Mouse (Mus musculus): ENCODE data around the gene Naa80. TPM values are rescaled to one million over a fixed set of nuclear protein-coding genes. Genes with fewer than 3 reads are reported as not detected.
"Not testable (repeated sequence)": the region's sequence is repeated elsewhere in the genome, so short reads cannot be mapped to it uniquely, and the experiment has no call there.

Naa80 gene
- polyA plus RNA-seq, 1 experiment from 2014 or later = 16.4 TPM

GRCm38 (mm10) chr9:107568331-107569261 lies 10.1 kb upstream of the Naa80 start:
- H3K27me3 ChIP-seq (ENCODE audit: control insufficient read depth, insufficient read depth, low read length) = no peaks in the 10 kb centered on the region
- H3K9ac ChIP-seq = peak overlapping the region; percentile 87
- peaks cover 53% of the 10 kb centered on the region for H3K36me3 ChIP-seq (replicated peaks; ENCODE audit: control insufficient read depth, insufficient read depth)
- H3K4me3 ChIP-seq (replicated peaks; ENCODE audit: low read length) = peak overlapping the region; percentile 82
- H3K4me2 ChIP-seq (replicated peaks) = peak overlapping the region; percentile 83
- peak overlapping the region; percentile 73 for H3K27ac ChIP-seq
- H3K4me1 ChIP-seq (replicated peaks; ENCODE audit: control insufficient read depth, insufficient read depth, low read length) = peaks cover 38% of the 10 kb centered on the region
- no peaks in the 10 kb centered on the region for H3K9me3 ChIP-seq (ENCODE audit: control insufficient read depth, low read length)
- under 1% methylated on average over 41 of the region's 41 CpGs for WGBS
- peak; percentile 88 for DNase-seq (ENCODE audit: low spot score)
- peak; percentile 86 for ATAC-seq (ENCODE audit: low FRiP score)

GRCm38 (mm10) chr9:107569270-107569669 lies 9.4 kb upstream of the Naa80 start:
- Histone ChIP-seq H3K36me3 (replicated peaks; ENCODE audit: control insufficient read depth, insufficient read depth) (peaks cover 56% of the 10 kb centered on the region), H3K4me1 (replicated peaks; ENCODE audit: control insufficient read depth, insufficient read depth, low read length) (peaks cover 33% of the 10 kb centered on the region), H3K4me3 (replicated peaks; ENCODE audit: low read length) (peak overlapping the region; percentile 82), H3K27ac (peak overlapping the region; percentile 73), H3K9me3 (ENCODE audit: control insufficient read depth, low read length) (no peaks in the 10 kb centered on the region), H3K4me2 (replicated peaks) (peak overlapping the region; percentile 83), H3K9ac (peak overlapping the region; percentile 87), H3K27me3 (ENCODE audit: control insufficient read depth, insufficient read depth, low read length) (no peaks in the 10 kb centered on the region)
- ATAC-seq (ENCODE audit: low FRiP score) (peak; percentile 28), DNase-seq (ENCODE audit: low spot score) (no peak)
- WGBS = 0% methylated on average over 23 of the region's 23 CpGs

GRCm38 (mm10) chr9:107570016-107570415 lies 8.7 kb upstream of the Naa80 start:
- Histone ChIP-seq H3K9ac (peak overlapping the region; percentile 87), H3K27ac (peak overlapping the region; percentile 73), H3K9me3 (ENCODE audit: control insufficient read depth, low read length) (no peaks in the 10 kb centered on the region), H3K4me2 (replicated peaks) (peak overlapping the region; percentile 83), H3K36me3 (replicated peaks; ENCODE audit: control insufficient read depth, insufficient read depth) (peaks cover 61% of the 10 kb centered on the region), H3K4me3 (replicated peaks; ENCODE audit: low read length) (peak overlapping the region; percentile 82), H3K4me1 (replicated peaks; ENCODE audit: control insufficient read depth, insufficient read depth, low read length) (peaks cover 33% of the 10 kb centered on the region), H3K27me3 (ENCODE audit: control insufficient read depth, insufficient read depth, low read length) (no peaks in the 10 kb centered on the region)
- WGBS = 52% methylated on average over 13 of the region's 13 CpGs
- ATAC-seq (ENCODE audit: low FRiP score) (no peak), DNase-seq (ENCODE audit: low spot score) (no peak)

- ATAC-seq (ENCODE audit: low FRiP score) = no peak
- Histone ChIP-seq H3K27me3 (ENCODE audit: control insufficient read depth, insufficient read depth, low read length) (no peaks in the 10 kb centered on the region), H3K9me3 (ENCODE audit: control insufficient read depth, low read length) (no peaks in the 10 kb centered on the region), H3K27ac (no peak overlapping the region), H3K4me3 (replicated peaks; ENCODE audit: low read length) (peak overlapping the region; percentile 82; the same call in 1 of the 2 replicates), H3K4me2 (replicated peaks) (peak overlapping the region; percentile 83), H3K4me1 (replicated peaks; ENCODE audit: control insufficient read depth, insufficient read depth, low read length) (peaks cover 33% of the 10 kb centered on the region), H3K36me3 (replicated peaks; ENCODE audit: control insufficient read depth, insufficient read depth) (peaks cover 52% of the 10 kb centered on the region), H3K9ac (peak overlapping the region; percentile 87; the same call in 1 of the 2 replicates)
- no peak for DNase-seq (ENCODE audit: low spot score)
- WGBS = 94% methylated on average over 21 of the region's 21 CpGs
Measured at GRCm38 (mm10) chr9:107570845-107571244, 7.8 kb upstream of the Naa80 start.

GRCm38 (mm10) chr9:107571534-107572326 lies 7.0 kb upstream of the Naa80 start:
- H3K4me2 ChIP-seq (replicated peaks) = peak overlapping the region; percentile 83; the same call in 1 of the 2 replicates
- H3K27me3 ChIP-seq (ENCODE audit: control insufficient read depth, insufficient read depth, low read length) = no peaks in the 10 kb centered on the region
- H3K9ac ChIP-seq = no peak overlapping the region
- no peak overlapping the region for H3K27ac ChIP-seq
- no peak for ATAC-seq (ENCODE audit: low FRiP score)
- no peaks in the 10 kb centered on the region for H3K9me3 ChIP-seq (ENCODE audit: control insufficient read depth, low read length)
- H3K4me1 ChIP-seq (replicated peaks; ENCODE audit: control insufficient read depth, insufficient read depth, low read length) = peaks cover 33% of the 10 kb centered on the region
- peaks cover 44% of the 10 kb centered on the region for H3K36me3 ChIP-seq (replicated peaks; ENCODE audit: control insufficient read depth, insufficient read depth)
- WGBS = 95% methylated on average over 22 of the region's 22 CpGs
- no peak overlapping the region for H3K4me3 ChIP-seq (replicated peaks; ENCODE audit: low read length)
- no peak for DNase-seq (ENCODE audit: low spot score)

GRCm38 (mm10) chr9:107572327-107572662 lies 6.4 kb upstream of the Naa80 start:
- WGBS = 98% methylated on average over 2 of the region's 2 CpGs
- H3K27ac ChIP-seq = no peak overlapping the region
- ATAC-seq (ENCODE audit: low FRiP score) (no peak), DNase-seq (ENCODE audit: low spot score) (no peak)
- H3K4me1 ChIP-seq (replicated peaks; ENCODE audit: control insufficient read depth, insufficient read depth, low read length) = peaks cover 32% of the 10 kb centered on the region
- H3K9ac ChIP-seq = no peak overlapping the region
- H3K4me3 ChIP-seq (replicated peaks; ENCODE audit: low read length) = no peak overlapping the region
- H3K9me3 ChIP-seq (ENCODE audit: control insufficient read depth, low read length) = no peaks in the 10 kb centered on the region
- H3K4me2 ChIP-seq (replicated peaks) = no peak overlapping the region
- no peaks in the 10 kb centered on the region for H3K27me3 ChIP-seq (ENCODE audit: control insufficient read depth, insufficient read depth, low read length)
- H3K36me3 ChIP-seq (replicated peaks; ENCODE audit: control insufficient read depth, insufficient read depth) = peaks cover 44% of the 10 kb centered on the region

GRCm38 (mm10) chr9:107573774-107574173 lies 4.9 kb upstream of the Naa80 start:
- ATAC-seq (ENCODE audit: low FRiP score); H3K9me3 ChIP-seq (ENCODE audit: control insufficient read depth, low read length); DNase-seq (ENCODE audit: low spot score); H3K27me3 ChIP-seq (ENCODE audit: control insufficient read depth, insufficient read depth, low read length); H3K9ac ChIP-seq; H3K4me3 ChIP-seq (replicated peaks; ENCODE audit: low read length); H3K27ac ChIP-seq; H3K4me2 ChIP-seq (replicated peaks): not testable (repeated sequence)
- WGBS = 79% methylated on average over 6 of the region's 6 CpGs
- Histone ChIP-seq H3K4me1 (replicated peaks; ENCODE audit: control insufficient read depth, insufficient read depth, low read length) (peaks cover 22% of the 10 kb centered on the region), H3K36me3 (replicated peaks; ENCODE audit: control insufficient read depth, insufficient read depth) (peaks cover 44% of the 10 kb centered on the region)

GRCm38 (mm10) chr9:107575579-107576356 lies 2.9 kb upstream of the Naa80 start:
- no peak overlapping the region for H3K4me2 ChIP-seq (replicated peaks)
- peaks cover 19% of the 10 kb centered on the region for H3K4me1 ChIP-seq (replicated peaks; ENCODE audit: control insufficient read depth, insufficient read depth, low read length)
- 89% methylated on average over 14 of the region's 14 CpGs for WGBS
- no peak overlapping the region for H3K27ac ChIP-seq
- no peak overlapping the region for H3K9ac ChIP-seq
- DNase-seq (ENCODE audit: low spot score) = no peak
- H3K27me3 ChIP-seq (ENCODE audit: control insufficient read depth, insufficient read depth, low read length) = no peaks in the 10 kb centered on the region
- no peaks in the 10 kb centered on the region for H3K9me3 ChIP-seq (ENCODE audit: control insufficient read depth, low read length)
- peaks cover 39% of the 10 kb centered on the region for H3K36me3 ChIP-seq (replicated peaks; ENCODE audit: control insufficient read depth, insufficient read depth)
- ATAC-seq (ENCODE audit: low FRiP score) = no peak
- H3K4me3 ChIP-seq (replicated peaks; ENCODE audit: low read length) = no peak overlapping the region

Measured in hindbrain, embryonic 14.5 days (tissue).